Mouse (Mus musculus) lung, postnatal 0 days (tissue): ENCODE measurements at regions not wholly inside any gene's neighbourhood (a gene's known extent, or its start where the extent isn't known, plus 50 kb on each side); places are given as distances from the start of the nearest gene placed in this dataset.

ENCODE experiments used
- CTCF ChIP-seq: IDR thresholded peaks from 2 replicates; pipeline ENCODE4 v1.5.1; 2016; ENCODE audit warnings: antibody characterized with exemption, mild to moderate bottlenecking
- EP300 ChIP-seq: IDR thresholded peaks from 2 replicates; pipeline ENCODE4 v1.6.1; 2016; ENCODE audit warnings: antibody characterized with exemption, mild to moderate bottlenecking, control low read depth

GRCm38 (mm10) chr4:142898994-142899393 is 313.8 kb downstream of the Prdm2 start:
- no peak for TF ChIP-seq CTCF
- TF ChIP-seq EP300: no peak
